Mouse (Mus musculus): ENCODE measurements at regions not wholly inside any gene's neighbourhood (a gene's known extent, or its start where the extent isn't known, plus 50 kb on each side); places are given as distances from the start of the nearest gene placed in this dataset.

- no peaks in the 10 kb centered on the region for H3K36me3 ChIP-seq (ENCODE audit: insufficient read depth, low read length)
- H3K4me1 ChIP-seq (replicated peaks; ENCODE audit: insufficient read depth, low read length) = no peaks in the 10 kb centered on the region
- H3K9me3 ChIP-seq (replicated peaks; ENCODE audit: low read length) = no peaks in the 10 kb centered on the region
- no peak overlapping the region for H3K9ac ChIP-seq (ENCODE audit: low read depth, low read length)
- no peak overlapping the region for H3K4me2 ChIP-seq (ENCODE audit: low read length)
- no peak overlapping the region for H3K4me3 ChIP-seq (replicated peaks; ENCODE audit: low read depth, low read length)
- no peak overlapping the region for H3K27ac ChIP-seq
- TF ChIP-seq CTCF (IDR thresholded peaks at IDR 0.05; ENCODE audit: low read depth) = no peak
- 60% methylated on average over 2 of the region's 2 CpGs for WGBS
- no peaks in the 10 kb centered on the region for H3K27me3 ChIP-seq (ENCODE audit: insufficient read depth, low read length)
- no peak for ATAC-seq (replicated peaks; ENCODE audit: low FRiP score, low read depth)
- DNase-seq (ENCODE audit: low spot score) = no peak
Measured at GRCm38 (mm10) chr3:73934491-73934890, 226.3 kb upstream of the Bche start.

- Histone ChIP-seq H3K9ac (ENCODE audit: low read depth, low read length) (no peak overlapping the region), H3K4me2 (ENCODE audit: low read length) (no peak overlapping the region), H3K9me3 (replicated peaks; ENCODE audit: low read length) (no peaks in the 10 kb centered on the region), H3K4me3 (replicated peaks; ENCODE audit: low read depth, low read length) (no peak overlapping the region), H3K27ac (no peak overlapping the region), H3K4me1 (replicated peaks; ENCODE audit: insufficient read depth, low read length) (no peaks in the 10 kb centered on the region), H3K36me3 (ENCODE audit: insufficient read depth, low read length) (no peaks in the 10 kb centered on the region), H3K27me3 (ENCODE audit: insufficient read depth, low read length) (no peaks in the 10 kb centered on the region)
- 34% methylated on average over 1 of the region's 1 CpGs for WGBS
- peak; percentile 65 for ATAC-seq (replicated peaks; ENCODE audit: low FRiP score, low read depth)
- TF ChIP-seq CTCF (IDR thresholded peaks at IDR 0.05; ENCODE audit: low read depth) = no peak
- DNase-seq (ENCODE audit: low spot score) = peak; percentile 64
Measured at GRCm38 (mm10) chr3:73932185-73932584, 224.0 kb upstream of the Bche start.

Data from kidney, postnatal 0 days (tissue).